Mouse (Mus musculus) kidney, postnatal 0 days (tissue): ENCODE measurements around the gene Agtpbp1. TPM values are rescaled to one million over a fixed set of nuclear protein-coding genes. Genes with fewer than 3 reads are reported as not detected.

Experiments used
- ATAC-seq: fragments of 200-750 bp; cut with Nextera tagmentation; replicated peaks from 2 replicates; pipeline ENCODE4 v1.8.0; 2017; ENCODE audit warnings: low read depth, moderate number of reproducible peaks, moderate TSS enrichment, moderate library complexity; ENCODE audit not compliant: low FRiP score
- DNase-seq: peaks from one replicate; pipeline ENCODE4 v3.0.0-alpha.2; 2016; ENCODE audit warnings: low spot score
- H3K27ac ChIP-seq: fragments of 300-500 bp; sonication (generic); 2 replicates; pipeline ENCODE4 v1.5.1; 2014; ENCODE audit warnings: mild to moderate bottlenecking
- H3K27me3 ChIP-seq: fragments of 300-500 bp; sonication (generic); 2 replicates; pipeline ENCODE4 v1.6.1; 2014; ENCODE audit warnings: low read length, mixed read lengths; ENCODE audit not compliant: insufficient read depth
- H3K36me3 ChIP-seq: fragments of 300-500 bp; sonication (generic); 2 replicates; pipeline ENCODE4 v1.6.1; 2014; ENCODE audit warnings: low read length, mixed read lengths; ENCODE audit not compliant: insufficient read depth
- H3K4me1 ChIP-seq: fragments of 300-500 bp; sonication (generic); replicated peaks from 2 replicates; pipeline ENCODE4 v1.6.1; 2014; ENCODE audit warnings: antibody characterized with exemption, low read length, mixed read lengths; ENCODE audit not compliant: insufficient read depth
- H3K4me2 ChIP-seq: fragments of 300-500 bp; sonication (generic); 2 replicates; pipeline ENCODE4 v1.6.1; 2014; ENCODE audit warnings: mild to moderate bottlenecking, low read length, moderate library complexity, mixed read lengths
- H3K4me3 ChIP-seq: fragments of 300-500 bp; sonication (generic); replicated peaks from 2 replicates; pipeline ENCODE4 v1.5.1; 2014; ENCODE audit warnings: low read depth, low read length
- H3K9ac ChIP-seq: fragments of 300-500 bp; sonication (generic); 2 replicates; pipeline ENCODE4 v1.6.1; 2014; ENCODE audit warnings: low read depth, low read length
- H3K9me3 ChIP-seq: fragments of 300-500 bp; sonication (generic); replicated peaks from 2 replicates; pipeline ENCODE4 v1.6.1; 2016; ENCODE audit warnings: low read length, inconsistent platforms, mixed read lengths
- CTCF ChIP-seq: IDR thresholded peaks from 2 replicates; pipeline ENCODE4 v1.5.1; 2016; ENCODE audit warnings: antibody characterized with exemption, low read depth, mild to moderate bottlenecking, moderate library complexity
- WGBS: fragments of 180-500 bp; shearing (Covaris S2); extraction: QIAGEN DNeasy Blood & Tissue Kit; methylation state at CpG from one replicate; pipeline ENCODE4 v1.1.7; 2014; 5-methylcytosine and 5-hydroxymethylcytosine counted together
- polyA plus RNA-seq: library from polyadenylated mRNA; unstranded; fragments of >200 nt; fragmentation: Nextera tagmentation; extraction: Ambion mirVana; gene quantifications from 2 replicates; pipeline ENCODE4 v1.2.1, GENCODE M21; 2015

Agtpbp1 gene
- polyA plus RNA-seq, 1 experiment from 2014 or later, result 10.1 TPM

DNA sequence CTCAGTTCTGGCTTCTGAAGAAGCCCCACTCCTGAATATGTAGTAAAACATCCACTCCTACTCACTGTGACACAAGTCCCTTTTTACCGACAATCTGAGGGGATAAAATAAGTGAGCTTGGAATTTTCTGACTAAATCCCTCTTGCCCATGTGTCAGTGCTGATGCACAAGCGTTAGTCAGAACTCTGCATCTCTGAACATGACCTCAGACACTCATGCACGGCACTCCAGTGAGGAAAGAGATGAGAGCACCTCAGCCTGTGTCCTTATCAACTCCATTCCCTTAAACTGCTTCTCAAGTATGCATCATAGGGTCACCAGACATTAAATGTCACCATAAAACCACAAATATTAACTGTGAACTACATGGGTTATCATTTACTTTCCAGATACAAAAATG is 124.1 kb downstream of the Agtpbp1 start:
- DNase-seq (no peak), ATAC-seq (no peak)
- Histone ChIP-seq H3K9ac (no peak overlapping the region), H3K9me3 (no peaks in the 10 kb centered on the region), H3K27ac (no peak overlapping the region), H3K4me1 (no peaks in the 10 kb centered on the region), H3K4me2 (no peak overlapping the region), H3K36me3 (peaks cover 22% of the 10 kb centered on the region), H3K4me3 (no peak overlapping the region), H3K27me3 (no peaks in the 10 kb centered on the region)
- no peak for TF ChIP-seq CTCF
- 74% methylated on average over 3 of the region's 3 CpGs for WGBS

DNA sequence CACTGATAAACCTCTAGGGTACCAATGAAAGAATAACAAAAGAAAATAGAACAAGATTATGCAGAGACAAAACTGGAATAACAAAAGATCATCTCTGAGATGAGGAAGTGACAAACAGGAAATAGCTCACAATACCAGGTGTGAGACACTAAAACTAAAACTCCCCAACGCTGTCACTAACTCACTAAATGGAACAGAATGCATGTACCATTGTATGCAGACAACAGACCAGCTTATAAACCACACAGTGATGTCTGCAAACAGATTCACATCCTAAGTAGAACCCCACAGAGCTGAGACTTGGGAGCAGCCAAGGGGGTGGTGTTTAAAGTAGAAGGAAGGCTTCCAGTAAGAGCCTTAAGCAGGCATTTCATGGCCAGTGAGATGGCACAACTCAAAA is 128.8 kb downstream of the Agtpbp1 start:
- no peaks in the 10 kb centered on the region for H3K9me3 ChIP-seq
- TF ChIP-seq CTCF, result no peak
- ATAC-seq, result no peak
- no peak overlapping the region for H3K9ac ChIP-seq
- no peaks in the 10 kb centered on the region for H3K27me3 ChIP-seq
- no peak overlapping the region for H3K4me2 ChIP-seq
- DNase-seq, result no peak
- H3K27ac ChIP-seq, result no peak overlapping the region
- H3K4me1 ChIP-seq, result peaks cover 10% of the 10 kb centered on the region; the same call in 1 of the 2 replicates
- H3K36me3 ChIP-seq, result peaks cover 18% of the 10 kb centered on the region
- 75% methylated on average over 1 of the region's 1 CpGs for WGBS
- no peak overlapping the region for H3K4me3 ChIP-seq

GRCm38 (mm10) chr13:59454001-59454785 is 130.8 kb downstream of the Agtpbp1 start:
- Histone ChIP-seq H3K27ac (no peak overlapping the region), H3K36me3 (0 out of 2 replicates have a peak, but pooled peaks cover 8% of the 10 kb centered on the region), H3K27me3 (no peaks in the 10 kb centered on the region), H3K4me3 (no peak overlapping the region), H3K4me1 (peaks cover 10% of the 10 kb centered on the region; the same call in 1 of the 2 replicates), H3K4me2 (no peak overlapping the region), H3K9ac (no peak overlapping the region), H3K9me3 (no peaks in the 10 kb centered on the region)
- TF ChIP-seq CTCF, result no peak
- WGBS, result 80% methylated on average over 11 of the region's 11 CpGs
- DNase-seq (no peak), ATAC-seq (peak; percentile 74)

- Histone ChIP-seq H3K4me1 (peaks cover 10% of the 10 kb centered on the region; the same call in 1 of the 2 replicates), H3K9me3 (no peaks in the 10 kb centered on the region), H3K4me2 (no peak overlapping the region), H3K9ac (no peak overlapping the region), H3K27ac (0 out of 2 replicates have a peak overlapping the region, but pooled peaks have one; percentile 4), H3K4me3 (no peak overlapping the region), H3K36me3 (0 out of 2 replicates have a peak, but pooled peaks cover 8% of the 10 kb centered on the region), H3K27me3 (no peaks in the 10 kb centered on the region)
- DNase-seq (peak; percentile 23), ATAC-seq (no peak)
- TF ChIP-seq CTCF, result no peak
- 53% methylated on average over 6 of the region's 6 CpGs for WGBS
Measured at GRCm38 (mm10) chr13:59453582-59453981, 131.4 kb downstream of the Agtpbp1 start.

- 36% methylated on average over 2 of the region's 2 CpGs for WGBS
- ATAC-seq (no peak), DNase-seq (peak; percentile 70)
- Histone ChIP-seq H3K4me3 (no peak overlapping the region), H3K9me3 (no peaks in the 10 kb centered on the region), H3K27ac (0 out of 2 replicates have a peak overlapping the region, but pooled peaks have one; percentile 8), H3K4me2 (no peak overlapping the region), H3K27me3 (no peaks in the 10 kb centered on the region), H3K9ac (no peak overlapping the region), H3K4me1 (peaks cover 10% of the 10 kb centered on the region; the same call in 1 of the 2 replicates), H3K36me3 (0 out of 2 replicates have a peak, but pooled peaks cover 8% of the 10 kb centered on the region)
- TF ChIP-seq CTCF, result no peak
Measured at GRCm38 (mm10) chr13:59453045-59453444, 132.0 kb downstream of the Agtpbp1 start.

GRCm38 (mm10) chr13:59450840-59451239 is 134.2 kb downstream of the Agtpbp1 start:
- Histone ChIP-seq H3K9me3 (no peaks in the 10 kb centered on the region), H3K9ac (no peak overlapping the region), H3K27ac (no peak overlapping the region), H3K36me3 (no peaks in the 10 kb centered on the region), H3K27me3 (no peaks in the 10 kb centered on the region), H3K4me1 (peaks cover 10% of the 10 kb centered on the region; the same call in 1 of the 2 replicates), H3K4me3 (no peak overlapping the region), H3K4me2 (no peak overlapping the region)
- DNase-seq (no peak), ATAC-seq (no peak)
- WGBS, result 89% methylated on average over 10 of the region's 10 CpGs
- TF ChIP-seq CTCF, result no peak
